Mouse (Mus musculus): ENCODE results near the gene Myo18b.

Gene Myo18b

DNA sequence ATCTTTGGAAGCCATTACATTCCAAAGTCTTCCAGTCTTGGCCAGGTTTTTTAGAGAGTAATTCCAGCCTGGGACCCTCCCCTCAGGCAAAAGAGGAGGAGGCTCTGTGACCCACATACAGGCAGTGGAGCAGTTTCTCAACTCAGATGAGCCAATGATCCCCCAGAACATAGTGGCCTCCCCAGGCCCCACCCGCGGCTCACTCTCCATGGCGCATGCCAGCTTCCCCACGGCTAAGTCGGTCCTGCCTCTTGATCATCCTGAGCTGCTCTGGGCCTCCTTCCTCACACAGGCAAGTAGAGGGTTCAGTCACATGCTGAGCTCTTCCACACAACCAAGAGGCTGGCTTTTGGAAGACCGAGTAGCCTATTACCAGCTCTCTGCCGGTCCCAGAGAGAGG, 7.5 kb downstream of the Myo18b start:
- CTCF ChIA-PET, result interaction anchor here in 1 of 4 experiments (0.6 kb wide), 1 partner anchor 190 kb away, joined by 3 read pairs; no protein-coding TSS in a partner anchor

DNA sequence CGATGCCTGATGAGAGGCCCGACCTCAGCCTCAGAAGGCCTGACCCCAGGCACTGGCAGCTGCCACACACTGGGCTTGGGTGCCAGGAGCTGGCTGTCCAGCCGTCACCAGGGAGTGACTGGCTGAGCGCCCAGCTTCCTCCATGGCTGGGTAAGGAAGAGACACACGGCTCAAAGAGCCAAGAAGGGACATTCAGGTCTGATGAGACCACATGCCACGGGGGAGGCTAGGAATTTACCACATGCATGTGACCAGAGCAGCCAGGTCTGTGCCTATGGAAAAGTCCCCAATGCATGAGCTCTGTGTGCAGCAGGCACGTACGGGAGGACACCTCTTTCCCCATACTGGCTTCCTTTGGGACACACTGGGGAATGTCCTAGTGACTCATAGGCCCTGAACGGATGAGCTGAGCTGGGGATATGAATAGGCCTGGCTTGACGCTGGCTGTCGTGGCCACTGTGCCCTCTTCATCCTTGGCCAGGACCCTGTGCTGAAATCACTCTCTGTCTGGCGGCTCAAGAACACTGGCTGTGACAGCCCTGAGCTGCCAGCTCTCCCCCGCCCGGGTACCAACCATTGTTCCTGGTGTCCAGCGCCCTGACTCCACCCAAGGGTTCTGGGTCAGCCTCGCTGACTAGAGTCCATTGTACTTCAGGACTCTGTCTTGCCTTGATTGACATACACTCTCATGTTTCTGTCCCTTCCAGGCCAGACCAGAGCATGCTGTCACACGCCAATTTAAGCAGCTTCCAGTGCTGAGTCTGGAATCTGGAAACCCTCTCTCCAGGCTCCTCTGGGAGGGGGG, 9.3 kb downstream of the Myo18b start:
- POLR2A ChIA-PET, result no interaction called here

More for the DNA sequence above, 7.5 kb downstream of the Myo18b start:
- POLR2A ChIA-PET, result interaction anchor here in 1 of 4 experiments (0.8 kb wide), 1 partner anchor 35 kb away, joined by 3 read pairs; no protein-coding TSS in a partner anchor

DNA sequence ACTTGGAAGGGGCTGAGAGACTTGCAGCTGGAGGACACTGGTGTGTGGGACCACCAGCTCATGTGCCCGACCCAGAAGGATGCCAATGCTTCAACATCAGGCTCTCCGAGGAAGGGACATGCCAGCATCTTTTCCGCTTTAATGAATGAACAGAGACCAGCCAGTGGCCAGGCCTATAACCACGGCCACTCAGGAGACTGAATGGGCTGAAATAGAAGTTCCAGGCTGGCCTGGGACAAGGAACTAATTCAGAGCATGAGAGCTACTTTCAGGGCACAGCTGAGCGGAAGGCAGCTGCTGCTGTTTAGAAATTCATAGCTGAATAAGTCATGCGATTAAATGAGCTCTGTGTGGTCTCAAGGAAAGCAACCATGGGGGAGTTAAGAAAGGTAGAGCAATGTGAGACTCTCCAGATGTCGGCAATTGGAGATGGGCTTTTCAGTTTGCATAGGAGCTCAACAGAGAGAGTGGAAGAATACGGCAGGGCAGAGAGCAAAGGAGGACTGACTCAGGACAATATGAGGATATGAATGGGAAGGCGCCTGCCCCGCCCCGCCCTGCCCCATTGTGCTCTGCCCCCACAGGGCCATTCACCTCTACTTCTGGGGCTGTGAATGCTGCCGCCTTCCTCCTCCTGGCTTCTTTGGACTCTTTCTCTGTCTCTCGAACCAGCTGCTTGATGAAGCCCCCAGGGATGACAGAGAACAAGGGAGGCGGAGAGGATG, 18.6 kb downstream of the Myo18b start:
- POLR2A ChIA-PET, result interaction anchor here in 2 of 4 experiments (1.1 to 1.2 kb wide), 3 partner anchors 13 to 199 kb away, joined by 3 to 4 read pairs (median 3); no protein-coding TSS in a partner anchor
- CTCF ChIA-PET, result interaction anchor here (0.6 to 1.9 kb wide), 20 partner anchors 11 to 422 kb away, joined by 3 to 7 read pairs (median 3); partner anchors contain the start of gene Crybb2 (in 1 of the 4)

More for the DNA sequence above, 9.3 kb downstream of the Myo18b start:
- CTCF ChIA-PET, result interaction anchor here in 2 of 4 experiments (0.7 to 0.8 kb wide), 2 partner anchors 24 to 192 kb away, joined by 3 to 6 read pairs; no protein-coding TSS in a partner anchor

DNA sequence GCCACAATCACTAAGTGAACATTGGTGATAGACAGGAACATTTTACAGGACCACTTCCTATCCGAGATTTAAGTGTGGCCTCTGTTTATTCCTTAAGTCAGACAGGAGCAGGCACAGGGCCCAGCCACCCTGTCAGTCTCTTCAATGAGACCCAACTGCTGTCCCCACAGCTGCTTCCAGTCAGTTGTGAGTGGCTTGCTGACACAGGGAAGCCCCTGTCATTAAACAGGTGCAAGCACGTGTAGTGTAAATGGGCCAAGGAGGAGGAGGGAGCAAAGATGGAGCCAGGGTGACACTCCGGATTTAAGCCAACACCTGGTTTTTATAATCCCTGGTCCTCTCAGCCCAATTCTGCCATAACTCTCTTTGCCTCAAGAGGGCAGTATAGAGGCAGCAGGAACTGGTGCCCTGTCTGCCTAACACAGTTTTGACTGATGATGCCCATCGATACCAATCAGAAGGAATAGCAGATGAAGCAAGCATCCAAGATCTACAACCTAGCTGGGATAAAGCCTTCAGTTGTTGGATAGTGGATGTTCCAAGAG, 19.2 kb downstream of the Myo18b start:
- ChIA-PET CTCF (interaction anchor here (0.6 to 1.9 kb wide), 18 partner anchors 11 to 421 kb away, joined by 3 to 7 read pairs (median 3); no protein-coding TSS in a partner anchor), POLR2A (interaction anchor here in 2 of 4 experiments (1.1 to 1.2 kb wide), 3 partner anchors 14 to 199 kb away, joined by 3 to 4 read pairs (median 3); no protein-coding TSS in a partner anchor)

DNA sequence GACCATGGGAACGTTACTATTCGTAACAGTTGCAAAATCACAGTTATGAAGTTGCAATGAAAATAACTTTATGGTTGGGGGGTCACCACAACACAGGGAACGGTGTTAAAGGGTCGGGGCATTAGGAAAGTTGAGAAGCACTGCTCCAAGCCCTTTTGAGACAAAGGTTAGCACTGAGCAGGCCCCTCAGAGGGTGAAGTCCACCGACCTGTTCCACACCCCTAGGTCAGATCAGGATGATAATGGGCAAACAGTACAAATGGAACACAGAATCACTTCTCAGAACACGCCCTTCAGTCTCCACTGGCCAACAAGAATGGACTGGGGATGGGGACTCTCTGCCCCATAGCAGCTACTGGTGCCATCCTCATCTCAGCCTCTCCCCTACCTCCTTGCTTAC, 23.2 kb downstream of the Myo18b start:
- POLR2A ChIA-PET, result interaction anchor here in 1 of 4 experiments (0.8 kb wide), 1 partner anchor 151 kb away, joined by 5 read pairs; no protein-coding TSS in a partner anchor
- CTCF ChIA-PET, result interaction anchor here in 1 of 4 experiments (3.6 kb wide), 1 partner anchor 206 kb away, joined by 29 read pairs; no protein-coding TSS in a partner anchor

DNA sequence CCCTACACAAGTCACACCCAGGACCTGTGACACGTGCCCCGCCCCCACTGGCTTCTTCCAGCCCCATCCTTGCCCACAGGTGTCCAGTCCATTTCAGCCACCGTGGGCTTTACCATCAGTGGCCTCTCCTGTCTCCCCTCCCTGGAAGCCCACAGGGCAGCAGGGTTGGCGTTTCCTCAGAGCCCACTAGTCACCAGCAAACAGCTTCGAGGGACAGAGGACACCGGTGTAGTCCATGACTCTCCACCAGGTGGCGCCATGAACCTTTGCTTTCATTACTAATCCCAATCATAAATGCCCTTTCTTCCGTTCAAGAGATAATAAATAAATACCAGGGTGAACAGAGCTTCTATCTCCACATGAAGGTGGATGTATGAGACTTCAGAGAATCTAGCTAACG, 25.4 kb downstream of the Myo18b start:
- CTCF ChIA-PET, result interaction anchor here (0.5 to 4.0 kb wide), 56 partner anchors 9 to 437 kb away, joined by 3 to 46 read pairs (median 4); no protein-coding TSS in a partner anchor

DNA sequence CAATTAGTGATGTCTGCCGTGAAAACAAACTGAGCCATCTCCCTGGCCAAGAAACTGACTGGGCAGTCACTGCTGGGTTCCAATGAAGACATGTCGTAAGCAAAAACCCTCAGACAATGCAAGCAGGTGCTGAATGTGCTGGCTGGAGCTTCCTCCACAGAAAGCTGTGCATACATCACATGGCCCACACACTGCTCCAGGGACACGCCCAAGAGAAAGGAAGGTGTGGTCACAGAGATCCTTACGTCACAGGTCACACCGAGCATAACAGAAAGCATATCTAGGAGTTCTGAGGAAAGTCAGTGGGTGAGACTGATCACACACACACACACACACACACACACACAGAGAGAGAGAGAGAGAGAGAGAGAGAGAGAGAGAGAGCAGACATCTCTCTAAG, 27.5 kb downstream of the Myo18b start:
- CTCF ChIA-PET, result interaction anchor here in 3 of 4 experiments (0.7 to 4.0 kb wide), 10 partner anchors 19 to 306 kb away, joined by 3 to 46 read pairs (median 4); no protein-coding TSS in a partner anchor
- POLR2A ChIA-PET, result interaction anchor here in 2 of 4 experiments (0.7 to 1.2 kb wide), 3 partner anchors 57 to 582 kb away, joined by 3 to 5 read pairs (median 3); no protein-coding TSS in a partner anchor

More for the DNA sequence above, 25.4 kb downstream of the Myo18b start:
- POLR2A ChIA-PET, result interaction anchor here in 2 of 4 experiments (0.9 to 1.4 kb wide), 4 partner anchors 9 to 211 kb away, joined by 3 to 5 read pairs (median 3); no protein-coding TSS in a partner anchor

DNA sequence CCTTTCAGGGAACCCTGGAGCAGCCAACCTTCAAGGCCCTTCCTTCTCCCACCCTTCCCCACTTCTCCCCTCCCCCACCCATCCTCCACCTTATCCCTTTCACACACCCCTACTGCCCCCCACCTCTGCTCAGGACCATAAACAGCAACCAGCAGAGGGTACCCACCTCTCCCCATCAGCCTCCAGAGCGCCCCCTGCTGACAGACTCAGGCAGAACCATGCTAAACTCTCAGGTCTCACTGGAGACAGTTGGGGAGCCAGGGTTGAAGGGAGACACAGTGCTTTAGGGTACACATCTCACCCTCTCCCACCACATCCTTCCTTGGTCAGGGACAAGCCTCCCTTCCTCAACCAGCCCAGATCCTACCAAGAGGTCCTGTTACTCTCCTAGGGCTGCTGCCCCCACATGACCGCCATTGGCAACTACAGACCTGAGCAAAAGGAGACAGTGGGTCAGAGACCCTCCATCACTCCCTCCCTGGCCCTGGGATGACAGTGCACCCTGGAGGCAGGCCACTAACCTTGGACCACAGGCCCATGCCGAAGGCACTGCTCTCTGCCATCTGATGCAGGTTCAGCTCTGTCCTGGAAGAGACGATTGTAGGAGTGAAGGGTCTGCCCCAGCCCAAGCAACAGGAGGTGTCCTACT, 31.3 kb downstream of the Myo18b start:
- ChIA-PET CTCF (interaction anchor here in 2 of 4 experiments (0.6 to 1.5 kb wide), 2 partner anchors 15 to 331 kb away, joined by 3 to 5 read pairs; no protein-coding TSS in a partner anchor), POLR2A (no interaction called here)

DNA sequence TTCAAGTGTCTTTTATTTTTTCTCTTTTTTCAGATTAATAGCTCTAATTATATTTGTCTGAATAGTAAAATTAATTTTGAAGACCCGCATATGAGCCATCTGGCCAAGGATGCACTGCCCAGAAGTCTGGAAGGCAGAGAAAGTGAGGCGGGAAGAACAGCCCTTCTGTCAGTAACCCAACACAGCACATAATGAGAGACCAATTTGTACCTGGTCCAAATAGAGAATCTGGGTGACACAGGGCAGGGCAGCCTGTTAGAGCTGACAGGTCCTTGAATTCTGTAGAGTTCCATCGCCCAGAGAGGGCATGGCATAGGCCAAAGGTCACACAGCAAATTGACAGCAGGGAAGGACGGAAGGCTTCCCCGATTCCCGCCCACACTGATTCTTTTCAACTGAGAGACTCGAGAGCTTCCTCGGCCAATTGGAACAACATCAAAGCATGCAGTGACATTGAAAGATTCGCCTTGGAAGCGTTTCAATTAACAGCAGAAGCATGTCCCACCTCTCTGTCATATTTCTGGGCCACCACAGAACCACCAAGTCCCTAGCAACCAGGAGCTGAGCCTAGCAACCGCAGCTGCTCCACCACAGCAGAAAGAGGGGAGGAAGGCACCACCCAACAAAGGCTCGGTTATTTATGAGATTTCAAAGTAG, 36.7 kb downstream of the Myo18b start:
- POLR2A ChIA-PET, result interaction anchor here in 1 of 4 experiments (1.4 kb wide), 1 partner anchor 156 kb away, joined by 3 read pairs; the partner anchor contains the start of gene Grk3
- CTCF ChIA-PET, result interaction anchor here in 3 of 4 experiments (0.6 to 1.5 kb wide), 8 partner anchors 10 to 240 kb away, joined by 3 to 7 read pairs (median 3); no protein-coding TSS in a partner anchor

DNA sequence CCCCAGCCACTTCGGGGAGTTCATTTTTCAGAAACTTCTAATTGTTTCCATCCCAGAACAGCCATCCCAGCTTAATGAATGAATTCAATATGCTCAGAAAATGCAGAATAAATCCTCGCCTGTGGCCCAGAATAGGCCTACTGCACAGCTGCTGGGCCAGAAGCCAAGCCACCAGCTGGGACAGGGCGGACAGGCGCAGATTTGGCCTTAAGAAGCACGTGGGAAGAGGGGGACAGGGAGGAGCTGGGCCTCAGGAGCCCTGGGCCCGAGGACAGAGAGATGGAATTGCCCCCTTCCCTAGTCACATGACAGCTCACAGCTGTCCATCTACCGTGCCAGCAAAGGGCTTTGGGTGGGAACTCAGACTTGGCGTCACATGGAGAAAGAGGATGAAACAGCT, 43.0 kb downstream of the Myo18b start:
- ChIA-PET POLR2A (no interaction called here), CTCF (interaction anchor here in 2 of 4 experiments (1.3 to 2.0 kb wide), 2 partner anchors 226 to 238 kb away, joined by 4 to 5 read pairs; no protein-coding TSS in a partner anchor)

DNA sequence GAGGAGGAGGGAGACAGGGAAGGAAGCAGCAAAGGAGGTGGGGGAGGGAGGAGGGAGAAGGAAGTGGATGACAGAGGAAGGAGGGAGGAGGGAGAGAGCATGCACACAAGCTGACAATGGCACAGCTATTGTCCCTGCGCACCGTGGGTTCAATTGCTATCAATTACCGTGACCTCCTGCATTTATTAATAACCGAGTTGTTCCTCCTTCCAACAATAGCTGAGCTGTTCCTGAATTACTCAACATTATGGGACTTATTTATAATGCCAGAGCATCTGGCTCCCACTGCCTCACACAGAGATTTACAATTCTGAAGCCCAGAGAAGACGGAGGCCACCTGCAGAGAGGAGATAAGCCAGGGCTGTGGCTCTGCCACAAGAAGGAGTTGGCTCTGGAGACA, 44.8 kb downstream of the Myo18b start:
- ChIA-PET POLR2A (interaction anchor here in 1 of 4 experiments (0.6 kb wide), 1 partner anchor 1157 kb away, joined by 4 read pairs; no protein-coding TSS in a partner anchor), CTCF (interaction anchor here in 3 of 4 experiments (0.6 to 2.0 kb wide), 6 partner anchors 19 to 1027 kb away, joined by 3 to 5 read pairs (median 3); no protein-coding TSS in a partner anchor)

DNA sequence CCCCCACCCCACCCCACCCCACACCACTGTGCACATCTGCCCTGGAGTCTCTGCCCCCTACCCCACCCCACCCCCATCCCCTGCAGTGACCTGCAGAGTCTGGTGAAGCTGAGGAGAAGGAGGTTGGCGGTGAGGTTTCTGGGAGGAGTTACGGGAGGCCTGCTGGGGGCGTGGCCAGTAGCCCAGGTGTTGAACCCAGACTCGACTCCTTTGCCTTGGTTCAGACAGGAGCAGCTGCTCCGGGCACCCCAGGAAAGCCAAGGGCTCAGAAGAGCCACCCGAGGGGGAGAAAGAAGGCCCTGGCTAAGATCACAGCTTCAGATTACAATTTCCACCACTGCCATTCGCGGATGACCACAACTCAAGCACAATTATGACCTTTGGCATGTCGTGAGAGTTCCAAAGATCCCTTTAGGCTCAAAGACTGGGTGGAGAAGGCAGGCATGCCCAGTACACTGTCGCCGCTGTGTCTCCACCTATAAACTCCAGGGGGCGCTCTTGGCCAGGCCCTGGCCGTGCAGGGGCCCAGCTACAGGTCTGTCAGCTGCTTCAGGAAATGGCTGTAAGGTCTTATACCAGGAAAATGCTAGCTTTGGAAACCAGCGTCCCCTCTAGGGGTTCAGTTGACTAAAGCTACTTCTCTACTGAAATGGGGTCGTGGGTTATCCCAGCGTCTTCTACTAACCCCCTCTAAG, 47.4 kb downstream of the Myo18b start:
- POLR2A ChIA-PET, result interaction anchor here in 3 of 4 experiments (0.6 to 1.8 kb wide), 13 partner anchors 15 to 1516 kb away, joined by 3 to 6 read pairs (median 4); partner anchors contain the start of genes Grk3 (in 1 of the 3) and Tmem211 (in 1 of the 3)
- CTCF ChIA-PET, result interaction anchor here (0.5 to 2.8 kb wide), 52 partner anchors 9 to 1457 kb away, joined by 3 to 23 read pairs (median 4); no protein-coding TSS in a partner anchor

DNA sequence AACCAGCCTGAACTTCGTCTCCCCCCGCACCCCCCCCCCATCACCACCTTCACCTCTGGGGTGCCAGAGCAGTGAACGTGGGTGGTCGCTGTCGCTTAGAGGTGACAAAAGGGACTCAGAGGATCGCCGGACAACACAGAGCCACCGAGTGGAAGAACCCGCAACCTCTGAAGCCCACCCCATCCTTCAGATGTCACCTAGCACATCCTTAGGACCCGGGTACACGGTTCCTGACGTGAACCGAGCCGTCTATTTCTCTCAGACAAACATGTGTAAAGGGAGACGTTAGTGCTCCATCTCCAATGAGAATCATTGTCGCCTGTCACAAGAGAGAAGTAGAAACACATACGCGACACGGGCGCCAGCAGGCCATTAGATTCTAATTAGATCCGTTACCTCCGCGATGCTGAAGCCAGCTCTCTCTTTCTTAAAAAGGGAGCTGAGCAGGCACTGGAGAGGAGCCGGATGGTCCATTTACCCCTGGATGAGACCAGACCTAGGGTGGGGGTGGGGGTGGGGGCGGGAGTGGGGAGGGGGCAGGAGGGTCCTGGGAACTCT, 48.1 kb downstream of the Myo18b start:
- POLR2A ChIA-PET, result interaction anchor here in 3 of 4 experiments (0.6 to 1.8 kb wide), 11 partner anchors 56 to 1515 kb away, joined by 3 to 6 read pairs (median 4); partner anchors contain the start of genes Grk3 (in 1 of the 3) and Tmem211 (in 1 of the 3)

DNA sequence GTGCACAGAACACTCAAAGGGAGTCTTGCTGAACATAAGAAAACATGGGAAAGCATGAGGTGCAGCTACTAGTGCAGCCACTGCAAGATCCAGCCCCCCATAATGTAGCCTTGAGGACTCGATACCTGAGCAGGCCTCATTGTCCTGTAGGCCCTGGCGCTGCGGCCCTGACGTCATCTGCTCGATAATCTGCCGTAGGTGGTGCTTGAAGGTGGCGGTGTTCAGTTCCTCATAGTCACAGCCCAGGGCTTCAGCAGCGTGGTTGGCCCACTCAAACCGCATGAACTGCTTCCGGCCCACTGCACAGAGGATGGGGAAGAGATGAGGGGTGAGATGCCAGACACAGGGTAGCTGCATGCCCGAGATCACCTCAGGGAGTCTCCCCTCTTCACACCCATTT, 50.0 kb downstream of the Myo18b start:
- ChIA-PET CTCF (interaction anchor here in 1 of 4 experiments (0.5 kb wide), 1 partner anchor 332 kb away, joined by 3 read pairs; no protein-coding TSS in a partner anchor), POLR2A (no interaction called here)

More for the DNA sequence above, 48.1 kb downstream of the Myo18b start:
- CTCF ChIA-PET, result interaction anchor here (0.6 to 2.8 kb wide), 40 partner anchors 8 to 968 kb away, joined by 3 to 23 read pairs (median 4); no protein-coding TSS in a partner anchor

DNA sequence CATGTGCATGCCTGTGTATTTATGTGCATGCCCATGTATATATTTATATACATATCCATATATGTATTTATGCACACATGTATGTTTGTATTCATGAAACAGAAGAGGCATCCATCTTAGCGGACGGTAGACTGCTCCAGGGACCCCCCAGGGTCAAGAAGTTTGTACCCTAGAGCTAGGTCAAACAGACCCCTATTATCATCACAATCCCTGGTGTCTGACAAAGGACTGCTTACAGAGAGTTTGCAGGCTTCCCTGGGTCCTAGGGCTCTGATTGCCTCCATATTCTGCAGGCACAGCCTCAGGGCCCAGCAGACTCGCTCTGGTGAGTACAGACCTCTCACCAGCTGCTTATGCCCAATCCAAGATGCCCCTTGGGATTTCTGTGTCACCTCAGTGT, 51.7 kb downstream of the Myo18b start:
- ChIA-PET POLR2A (no interaction called here), CTCF (no interaction called here)

All from embryonic stem cell, embryonic (primary cell).